Mouse (Mus musculus) lung, postnatal 0 days (tissue): Measurements from ENCODE around the gene Tmprss6. TPM values are rescaled to one million over a fixed set of nuclear protein-coding genes. Genes with fewer than 3 reads are reported as not detected.

Source experiments
- ATAC-seq: fragments of 200-750 bp; cut with Nextera tagmentation; 2 replicates; pipeline ENCODE4 v1.8.0; 2017; ENCODE audit warnings: moderate library complexity
- DNase-seq: peaks from one replicate; pipeline ENCODE4 v3.0.0-alpha.2; 2016; ENCODE audit warnings: low spot score
- H3K27ac ChIP-seq: fragments of 300-500 bp; sonication (generic); 2 replicates; pipeline ENCODE4 v1.5.1; 2014; ENCODE audit warnings: antibody characterized with exemption, mild to moderate bottlenecking, low read length, mixed read lengths
- H3K27me3 ChIP-seq: fragments of 300-500 bp; sonication (generic); replicated peaks from 2 replicates; pipeline ENCODE4 v1.6.1; 2014; ENCODE audit warnings: low read length, mixed read lengths; ENCODE audit not compliant: insufficient read depth
- H3K36me3 ChIP-seq: fragments of 300-500 bp; sonication (generic); 2 replicates; pipeline ENCODE4 v1.6.1; 2014; ENCODE audit warnings: low read length, mixed read lengths; ENCODE audit not compliant: insufficient read depth
- H3K4me1 ChIP-seq: fragments of 300-500 bp; sonication (generic); 2 replicates; pipeline ENCODE4 v1.6.1; 2014; ENCODE audit warnings: antibody characterized with exemption, low read depth, low read length, mixed read lengths; ENCODE audit not compliant: insufficient read depth
- H3K4me2 ChIP-seq: fragments of 300-500 bp; sonication (generic); replicated peaks from 2 replicates; pipeline ENCODE4 v1.6.1; 2014; ENCODE audit warnings: low read depth, mild to moderate bottlenecking, low read length, moderate library complexity, mixed read lengths
- H3K4me3 ChIP-seq: fragments of 300-500 bp; sonication (generic); 2 replicates; pipeline ENCODE4 v1.5.1; 2014; ENCODE audit warnings: low read depth, low read length
- H3K9ac ChIP-seq: fragments of 300-500 bp; sonication (generic); replicated peaks from 2 replicates; pipeline ENCODE4 v1.6.1; 2014; ENCODE audit warnings: low read depth, mild to moderate bottlenecking
- H3K9me3 ChIP-seq: fragments of 300-500 bp; sonication (generic); 2 replicates; pipeline ENCODE4 v1.6.1; 2016; ENCODE audit warnings: low read length, mixed read lengths
- CTCF ChIP-seq: IDR thresholded peaks from 2 replicates; pipeline ENCODE4 v1.5.1; 2016; ENCODE audit warnings: antibody characterized with exemption, mild to moderate bottlenecking
- EP300 ChIP-seq: IDR thresholded peaks from 2 replicates; pipeline ENCODE4 v1.6.1; 2016; ENCODE audit warnings: antibody characterized with exemption, mild to moderate bottlenecking, control low read depth
- WGBS: fragments of 180-500 bp; shearing (Covaris S2); extraction: QIAGEN DNeasy Blood & Tissue Kit; methylation state at CpG from one replicate; pipeline ENCODE4 v1.1.7; 2014; 5-methylcytosine and 5-hydroxymethylcytosine counted together
- polyA plus RNA-seq: library from polyadenylated mRNA; unstranded; fragments of >200 nt; fragmentation: Nextera tagmentation; extraction: Ambion mirVana; gene quantifications from 2 replicates; pipeline ENCODE4 v1.2.1, GENCODE M21; 2015

Tmprss6 gene
- 0.20 and 0.23 TPM in 2 replicates for polyA plus RNA-seq

GRCm38 (mm10) chr15:78468379-78468937 is at the start of gene Tmprss6:
Gene Tmprss6, minus strand, starts transcription at chr15:78468634.
- H3K9me3 ChIP-seq: no peaks in the 10 kb centered on the region
- H3K4me1 ChIP-seq: no peaks in the 10 kb centered on the region
- no peak within 1 kb of the TSS for H3K4me3 ChIP-seq
- H3K9ac ChIP-seq: no peak within 1 kb of the TSS
- ATAC-seq: no peak
- 77% methylated on average over 7 of the region's 7 CpGs for WGBS
- no peak for DNase-seq
- TF ChIP-seq EP300 (no peak), CTCF (no peak)
- H3K36me3 ChIP-seq: no peaks in the 10 kb centered on the region
- H3K4me2 ChIP-seq: no peak within 1 kb of the TSS
- H3K27me3 ChIP-seq: no peaks in the 10 kb centered on the region
- H3K27ac ChIP-seq: no peak within 1 kb of the TSS

- no peak for DNase-seq
- no peak for ATAC-seq
- Histone ChIP-seq H3K4me2 (no peak overlapping the region), H3K27me3 (no peaks in the 10 kb centered on the region), H3K4me1 (no peaks in the 10 kb centered on the region), H3K9me3 (no peaks in the 10 kb centered on the region), H3K9ac (no peak overlapping the region), H3K4me3 (no peak overlapping the region), H3K36me3 (no peaks in the 10 kb centered on the region), H3K27ac (no peak overlapping the region)
- WGBS: 46% methylated on average over 7 of the region's 7 CpGs
- TF ChIP-seq EP300 (no peak), CTCF (no peak)
Measured at GRCm38 (mm10) chr15:78518221-78518620, 49.8 kb upstream of the Tmprss6 start.

- TF ChIP-seq CTCF (no peak), EP300 (no peak)
- no peaks in the 10 kb centered on the region for H3K36me3 ChIP-seq
- H3K27ac ChIP-seq: no peak overlapping the region
- H3K4me1 ChIP-seq: no peaks in the 10 kb centered on the region
- H3K4me3 ChIP-seq: no peak overlapping the region
- no peak overlapping the region for H3K4me2 ChIP-seq
- ATAC-seq (no peak), DNase-seq (peak; percentile 27)
- no peak overlapping the region for H3K9ac ChIP-seq
- no peaks in the 10 kb centered on the region for H3K9me3 ChIP-seq
- 77% methylated on average over 6 of the region's 6 CpGs for WGBS
- no peaks in the 10 kb centered on the region for H3K27me3 ChIP-seq
Measured at GRCm38 (mm10) chr15:78515759-78516158, 47.3 kb upstream of the Tmprss6 start.

GRCm38 (mm10) chr15:78514393-78515146 is 46.1 kb upstream of the Tmprss6 start:
- no peak overlapping the region for H3K9ac ChIP-seq
- no peak overlapping the region for H3K27ac ChIP-seq
- DNase-seq: peak; percentile 76
- TF ChIP-seq CTCF (peak; percentile 96), EP300 (no peak)
- no peaks in the 10 kb centered on the region for H3K9me3 ChIP-seq
- H3K4me2 ChIP-seq: no peak overlapping the region
- ATAC-seq: peak; percentile 59
- WGBS: 21% methylated on average over 7 of the region's 7 CpGs
- no peaks in the 10 kb centered on the region for H3K36me3 ChIP-seq
- no peaks in the 10 kb centered on the region for H3K27me3 ChIP-seq
- H3K4me3 ChIP-seq: no peak overlapping the region
- H3K4me1 ChIP-seq: no peaks in the 10 kb centered on the region

- Histone ChIP-seq H3K4me2 (no peak overlapping the region), H3K9me3 (no peaks in the 10 kb centered on the region), H3K36me3 (no peaks in the 10 kb centered on the region), H3K27me3 (no peaks in the 10 kb centered on the region), H3K4me3 (no peak overlapping the region), H3K27ac (no peak overlapping the region), H3K4me1 (no peaks in the 10 kb centered on the region), H3K9ac (no peak overlapping the region)
- ATAC-seq (no peak), DNase-seq (no peak)
- 78% methylated on average over 14 of the region's 14 CpGs for WGBS
- TF ChIP-seq CTCF: no peak
- TF ChIP-seq EP300: no peak
Measured at GRCm38 (mm10) chr15:78513019-78513418, 44.6 kb upstream of the Tmprss6 start.

- no peaks in the 10 kb centered on the region for H3K27me3 ChIP-seq
- no peak overlapping the region for H3K4me2 ChIP-seq
- DNase-seq (no peak), ATAC-seq (no peak)
- 63% methylated on average over 7 of the region's 7 CpGs for WGBS
- H3K4me3 ChIP-seq: no peak overlapping the region
- H3K4me1 ChIP-seq: no peaks in the 10 kb centered on the region
- H3K27ac ChIP-seq: no peak overlapping the region
- H3K9me3 ChIP-seq: no peaks in the 10 kb centered on the region
- no peaks in the 10 kb centered on the region for H3K36me3 ChIP-seq
- H3K9ac ChIP-seq: no peak overlapping the region
- TF ChIP-seq CTCF: no peak
- no peak for TF ChIP-seq EP300
Measured at GRCm38 (mm10) chr15:78511951-78512350, 43.5 kb upstream of the Tmprss6 start.
